Mouse (Mus musculus): ENCODE results near the gene Cycs.

The Cycs gene

GRCm38 (mm10) chr6:50545412-50546043 is 20.8 kb downstream of the Cycs start:
- DNase-seq (ENCODE audit: low spot score) = peak; percentile 58

GRCm38 (mm10) chr6:50542535-50542934 is 23.8 kb downstream of the Cycs start:
- no peak for DNase-seq (ENCODE audit: low spot score)

GRCm38 (mm10) chr6:50539641-50540040 is 26.7 kb downstream of the Cycs start:
- DNase-seq (ENCODE audit: low spot score) = no peak

GRCm38 (mm10) chr6:50536461-50536892 is 29.9 kb downstream of the Cycs start:
- peak; percentile 51 for DNase-seq (ENCODE audit: low spot score)

GRCm38 (mm10) chr6:50535346-50535745 is 31.0 kb downstream of the Cycs start:
- DNase-seq (ENCODE audit: low spot score) = no peak

- no peak for DNase-seq (ENCODE audit: low spot score)
Measured at GRCm38 (mm10) chr6:50531920-50532319, 34.4 kb downstream of the Cycs start.

- no peak for DNase-seq (ENCODE audit: low spot score)
Measured at GRCm38 (mm10) chr6:50531003-50531402, 35.3 kb downstream of the Cycs start.

GRCm38 (mm10) chr6:50529194-50529593 is 37.1 kb downstream of the Cycs start:
- no peak for DNase-seq (ENCODE audit: low spot score)

- DNase-seq (ENCODE audit: low spot score) = no peak
Measured at GRCm38 (mm10) chr6:50527416-50527815, 38.9 kb downstream of the Cycs start.

- peak; percentile 57 for DNase-seq (ENCODE audit: low spot score)
Measured at GRCm38 (mm10) chr6:50526597-50527024, 39.7 kb downstream of the Cycs start.

GRCm38 (mm10) chr6:50525846-50526245 is 40.5 kb downstream of the Cycs start:
- no peak for DNase-seq (ENCODE audit: low spot score)

GRCm38 (mm10) chr6:50524261-50524896 is 42.0 kb downstream of the Cycs start:
- no peak for DNase-seq (ENCODE audit: low spot score)

- DNase-seq (ENCODE audit: low spot score) = no peak
Measured at GRCm38 (mm10) chr6:50522772-50523171, 43.6 kb downstream of the Cycs start.

GRCm38 (mm10) chr6:50521532-50522135 is 44.7 kb downstream of the Cycs start:
- DNase-seq (ENCODE audit: low spot score) = no peak

GRCm38 (mm10) chr6:50520139-50520538 is 46.2 kb downstream of the Cycs start:
- DNase-seq (ENCODE audit: low spot score) = no peak

- no peak for DNase-seq (ENCODE audit: low spot score)
Measured at GRCm38 (mm10) chr6:50518371-50518770, 48.0 kb downstream of the Cycs start.

Data from lung, postnatal 25 days (tissue).